Mouse (Mus musculus) CD4-positive, CD25-positive, alpha-beta regulatory T cell, adult 2 months (primary cell): ENCODE measurements around the gene Ptger2.
"Not testable (repeated sequence)": the region's sequence is repeated elsewhere in the genome, so short reads cannot be mapped to it uniquely, and the experiment has no call there.

ENCODE experiments used
- DNase-seq: peaks from one replicate; pipeline ENCODE4 v3.0.0-alpha.2; 2012; ENCODE audit warnings: low read depth, low spot score

Ptger2 gene

GRCm38 (mm10) chr14:44987674-44988355, at the start of gene Ptger2:
Gene Ptger2, plus strand, starts transcription at chr14:44988195.
- not testable (repeated sequence) for DNase-seq

- no peak for DNase-seq
Measured at GRCm38 (mm10) chr14:44960746-44961145, 27.2 kb upstream of the Ptger2 start.

DNA sequence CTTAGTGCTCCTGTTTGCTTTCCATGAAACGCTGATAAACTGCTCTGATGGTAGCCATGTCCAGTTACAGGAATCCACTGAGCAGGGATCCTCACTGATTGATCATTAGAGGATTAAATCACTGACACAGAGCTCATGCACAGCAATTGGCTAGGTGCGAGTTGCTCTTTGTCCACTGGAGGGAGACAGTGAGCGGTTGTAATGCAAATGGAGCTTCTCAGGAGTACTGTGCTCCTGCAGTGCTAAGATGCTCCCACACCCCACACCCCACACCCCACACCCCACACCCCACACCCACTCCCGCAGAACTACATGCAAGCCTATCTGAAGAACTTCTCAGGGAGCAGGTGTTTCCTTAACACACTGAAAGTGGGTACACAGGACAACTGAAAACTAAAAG, 10.7 kb upstream of the Ptger2 start:
- peak; percentile 82 for DNase-seq

GRCm38 (mm10) chr14:44979887-44980286, 8.1 kb upstream of the Ptger2 start:
- peak; percentile 29 for DNase-seq

GRCm38 (mm10) chr14:44981490-44981889, 6.5 kb upstream of the Ptger2 start:
- peak; percentile 73 for DNase-seq

DNA sequence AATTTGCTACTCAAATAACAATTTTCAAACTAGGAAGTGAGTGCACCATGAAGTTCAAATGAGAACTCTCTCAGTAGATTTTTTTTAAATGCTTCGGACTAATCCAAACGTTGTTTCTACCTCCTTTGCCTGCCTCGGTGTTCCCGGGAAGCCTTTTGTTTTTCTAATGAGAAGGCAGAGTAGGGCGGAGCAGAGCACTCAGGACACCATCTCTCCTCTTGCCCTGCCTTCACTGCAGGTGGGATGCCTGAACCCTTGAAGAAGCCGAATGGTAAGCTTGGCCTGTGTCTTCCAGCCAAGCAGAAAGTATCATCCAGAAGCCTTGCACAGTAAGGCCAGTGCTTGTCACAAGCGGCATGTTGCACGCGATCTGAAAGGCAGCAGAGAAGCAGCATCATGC, 3.9 kb upstream of the Ptger2 start:
- DNase-seq = no peak

- no peak for DNase-seq
Measured at GRCm38 (mm10) chr14:44986248-44986647, 1.7 kb upstream of the Ptger2 start.

- DNase-seq = peak; percentile 80
Measured at GRCm38 (mm10) chr14:44988456-44989016, 541 bp downstream of the Ptger2 start.

GRCm38 (mm10) chr14:44989017-44989721, 1.2 kb downstream of the Ptger2 start:
- DNase-seq = peak; percentile 49

GRCm38 (mm10) chr14:44989751-44990150, 1.8 kb downstream of the Ptger2 start:
- DNase-seq = peak; percentile 59

DNA sequence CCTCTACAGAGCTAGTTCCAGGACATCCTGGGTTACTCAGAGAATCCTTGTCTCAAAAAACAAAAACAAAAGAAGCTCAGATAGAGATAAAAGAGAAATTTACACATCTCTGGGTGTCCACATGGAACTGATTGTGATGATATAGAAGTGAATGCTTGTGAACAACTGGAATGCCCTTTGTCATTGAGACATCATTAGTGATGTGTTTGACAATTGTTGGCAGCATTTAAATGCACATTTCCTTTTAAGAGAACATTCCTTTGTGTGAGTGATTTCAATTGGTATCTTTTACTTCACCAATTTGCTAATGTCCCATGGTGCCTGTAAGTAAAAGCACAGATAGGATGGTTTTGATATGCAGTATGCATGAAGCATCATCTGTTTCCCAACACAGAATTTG, 6.3 kb downstream of the Ptger2 start:
- no peak for DNase-seq

DNA sequence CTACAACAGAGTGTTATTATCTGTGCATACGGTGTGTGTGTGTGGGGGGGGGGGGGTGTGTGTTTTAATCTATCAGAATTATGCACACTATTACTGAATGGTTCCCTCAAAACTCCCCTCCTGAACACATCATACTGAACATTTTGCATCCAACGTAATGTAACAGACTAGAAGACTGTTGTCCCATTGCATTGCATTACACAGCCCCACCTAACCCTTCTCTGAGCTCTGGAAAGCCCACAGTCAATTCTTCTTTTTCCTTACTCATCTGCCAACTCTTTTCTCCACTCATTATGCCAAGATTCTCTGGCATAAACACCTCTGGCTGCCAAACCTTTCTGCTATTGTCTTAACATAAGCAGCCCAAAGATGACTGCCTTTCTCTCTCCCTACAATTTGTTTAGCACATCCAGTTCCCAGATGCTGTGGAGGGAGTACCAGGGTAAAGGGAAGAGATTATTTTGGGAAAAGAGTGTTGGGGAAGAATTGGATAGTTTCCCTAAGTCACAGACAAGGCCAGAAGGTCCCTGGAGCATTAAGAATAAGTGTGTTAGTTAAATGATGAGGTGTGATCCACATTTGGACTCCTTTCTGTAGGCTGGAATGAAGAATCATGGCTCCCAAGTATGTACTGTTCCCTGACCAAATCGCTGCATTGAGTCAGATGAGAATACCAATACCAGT, 12.2 kb downstream of the Ptger2 start:
- no peak for DNase-seq

DNA sequence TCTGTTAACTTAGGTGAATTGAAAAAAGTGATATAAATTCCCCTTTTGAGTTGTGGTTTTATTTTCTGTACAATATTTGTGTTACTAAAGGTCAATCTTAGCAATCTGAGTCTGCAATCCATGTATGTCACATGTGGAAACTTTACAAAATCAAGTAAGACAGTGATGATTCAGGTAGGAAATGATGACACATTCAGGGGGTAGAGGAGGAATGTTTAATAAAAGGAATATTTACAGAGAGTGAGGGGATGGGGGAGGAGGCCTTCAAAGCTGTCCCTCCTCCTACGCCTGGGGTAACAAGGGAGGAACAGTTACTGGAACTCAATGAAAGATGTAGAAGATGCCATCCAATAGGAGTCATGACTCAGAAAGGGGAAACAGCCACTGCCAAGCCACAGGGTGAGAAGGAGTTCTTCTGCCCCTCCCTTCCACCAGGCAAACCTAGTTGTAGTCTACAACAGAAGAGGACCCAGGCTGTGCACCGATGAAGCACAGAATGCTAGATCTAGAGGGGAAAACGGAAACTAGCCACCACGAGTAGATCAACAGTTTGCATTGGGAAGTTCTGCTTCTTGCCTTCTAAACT, 17.8 kb downstream of the Ptger2 start:
- DNase-seq = peak; percentile 58

DNA sequence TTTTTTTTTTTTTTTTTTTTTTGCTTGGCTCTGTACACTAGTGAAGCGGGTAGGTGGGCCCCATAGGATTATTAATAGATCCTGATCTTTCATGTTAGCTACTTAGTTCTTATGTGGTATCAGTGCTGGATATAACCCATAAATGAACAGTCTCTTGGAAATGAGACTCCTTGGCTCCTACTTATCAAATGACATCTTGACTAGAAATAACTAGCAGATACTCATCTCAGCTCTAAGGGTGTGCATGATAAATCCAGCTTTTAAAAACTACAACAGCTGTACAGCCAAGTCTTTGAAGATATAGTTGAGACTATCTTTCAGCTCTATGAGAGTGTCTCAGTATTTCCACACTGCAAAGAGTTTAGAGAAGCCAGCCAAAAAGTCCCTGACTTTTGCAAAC, 21.2 kb downstream of the Ptger2 start:
- no peak for DNase-seq

DNA sequence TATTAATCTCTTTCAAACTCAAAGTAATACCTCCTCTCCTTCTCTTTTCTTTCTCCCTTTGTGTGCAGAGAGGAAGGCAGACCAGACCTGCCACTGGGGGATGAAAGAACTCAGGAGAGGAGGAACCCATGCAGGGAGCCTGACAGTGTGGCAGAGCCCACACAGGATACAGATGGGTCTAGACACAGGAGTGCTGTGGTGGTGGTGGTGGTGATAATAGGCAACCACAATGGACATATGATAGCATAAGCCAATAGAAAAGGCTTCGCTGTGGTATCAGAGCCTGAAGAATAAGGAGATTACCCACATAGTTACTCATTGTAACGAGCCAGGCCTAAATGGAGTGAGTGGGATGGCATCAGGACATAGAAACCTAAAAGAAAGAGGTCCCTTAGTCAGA, 23.3 kb downstream of the Ptger2 start:
- DNase-seq = no peak

DNA sequence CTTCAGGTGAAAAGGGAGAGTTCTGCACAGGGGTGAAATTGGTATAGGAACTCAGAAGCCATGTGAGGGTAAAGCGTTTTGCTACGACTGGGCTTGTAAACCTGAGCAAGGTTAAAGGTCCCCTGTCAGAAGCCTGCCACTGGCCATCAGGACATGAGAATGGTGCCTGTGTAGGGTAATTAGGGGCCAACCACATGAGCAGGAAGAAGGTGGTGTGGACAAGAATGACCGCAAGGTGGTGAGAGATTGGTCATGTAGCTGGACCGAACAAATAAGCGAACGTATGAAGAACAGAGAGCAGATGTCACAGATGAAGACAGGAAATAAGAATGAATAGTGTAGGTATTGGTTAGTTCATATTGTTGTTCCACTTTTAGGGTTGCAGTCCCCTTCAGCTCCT, 23.7 kb downstream of the Ptger2 start:
- DNase-seq = no peak

GRCm38 (mm10) chr14:45021551-45021950, 33.6 kb downstream of the Ptger2 start:
- DNase-seq = no peak

DNA sequence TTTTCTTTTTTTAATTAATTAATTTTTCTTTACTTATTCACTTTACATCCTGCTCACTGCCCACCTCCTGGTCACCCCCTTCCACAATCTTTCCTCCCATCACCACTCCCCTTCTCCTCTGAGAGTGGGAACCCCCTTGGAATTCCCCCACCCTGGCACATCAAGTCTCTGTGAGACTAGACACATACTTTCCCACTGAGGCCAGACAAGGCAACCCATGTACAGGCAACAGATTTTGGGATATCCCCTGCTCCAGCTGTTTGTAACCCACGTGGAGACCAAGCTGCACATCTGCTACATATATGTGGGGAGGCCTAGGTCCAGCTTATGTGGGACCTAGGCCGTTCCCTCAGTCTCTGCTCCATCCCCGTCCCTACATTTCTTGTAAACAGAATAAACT, 46.3 kb downstream of the Ptger2 start:
- DNase-seq = peak; percentile 56

GRCm38 (mm10) chr14:45036579-45036978, 48.6 kb downstream of the Ptger2 start:
- no peak for DNase-seq

GRCm38 (mm10) chr14:45038052-45038451, 50.1 kb downstream of the Ptger2 start:
- peak; percentile 61 for DNase-seq

GRCm38 (mm10) chr14:45040851-45041475, 53.0 kb downstream of the Ptger2 start:
- peak; percentile 73 for DNase-seq
